Mouse (Mus musculus) liver, adult 2 months (tissue): ENCODE results near the gene Nt5c2.

Experiments used
- CTCF ChIP-seq: fragments of 200-500 bp; IDR thresholded peaks from 2 replicates; pipeline ENCODE4 v1.5.1; 2011; ENCODE audit warnings: low read depth, low read length, control low read depth
- POLR2A ChIP-seq: fragments of 200-500 bp; IDR thresholded peaks from 2 replicates; pipeline ENCODE4 v1.6.1; 2011; ENCODE audit warnings: low read length, control low read depth; ENCODE audit not compliant: insufficient read depth; ENCODE audit errors: extremely low read depth

- TF ChIP-seq CTCF = peak; percentile 72
- no peak for TF ChIP-seq POLR2A
Measured at GRCm38 (mm10) chr19:46991145-46991544, 23.8 kb downstream of the Nt5c2 start.
